Mouse (Mus musculus) embryonic fibroblast, embryonic 13.5 days (primary cell): ENCODE measurements at regions not wholly inside any gene's neighbourhood (a gene's known extent, or its start where the extent isn't known, plus 50 kb on each side); places are given as distances from the start of the nearest gene placed in this dataset.

ENCODE experiments used
- CTCF ChIP-seq: IDR thresholded peaks from 2 replicates; pipeline ENCODE4 v1.5.1; 2011; ENCODE audit warnings: mild to moderate bottlenecking, control low read depth, low read length, moderate library complexity, borderline replicate concordance; ENCODE audit not compliant: insufficient read depth
- POLR2A ChIP-seq: IDR thresholded peaks from 2 replicates; pipeline ENCODE4 v1.6.1; 2011; ENCODE audit warnings: low read depth, mild to moderate bottlenecking, control low read depth, low read length, moderate library complexity

DNA sequence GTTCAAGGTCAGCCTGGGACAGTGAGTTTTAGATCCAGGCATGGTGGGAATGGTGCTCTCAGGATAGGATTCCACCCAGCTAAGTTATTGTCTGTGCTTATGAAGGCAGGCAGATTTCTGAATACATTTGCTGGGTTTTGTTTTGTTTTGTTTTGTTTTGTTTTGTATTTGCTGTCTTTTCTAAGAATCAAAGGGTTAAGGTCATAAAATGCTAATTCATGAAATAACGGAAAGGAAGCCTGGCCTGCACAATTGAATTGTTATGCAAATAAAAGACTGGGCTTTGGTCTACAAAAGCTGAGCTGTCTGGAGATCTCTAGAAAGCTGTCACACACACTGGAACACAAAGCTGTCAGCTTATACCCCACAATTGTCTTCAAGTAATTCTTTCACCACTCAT lies 521.7 kb downstream of the Gpam start:
- TF ChIP-seq CTCF: no peak
- TF ChIP-seq POLR2A: no peak
